Mouse (Mus musculus): Measurements from ENCODE around the gene Tbc1d8b.

GRCm38 (mm10) chrX:139785764-139786163 is 101.0 kb downstream of the Tbc1d8b start:
- TF ChIP-seq POLR2A (IDR thresholded peaks at IDR 0.05; ENCODE audit: insufficient read depth, low read length): no peak
- no peak for TF ChIP-seq EP300 (IDR thresholded peaks at IDR 0.05; ENCODE audit: insufficient read depth, low read depth, low read length)

Measured in ES-Bruce4 (cell line).